Mouse (Mus musculus) forebrain, embryonic 11.5 days (tissue): ENCODE data around the gene Zfp386. TPM values are rescaled to one million over a fixed set of nuclear protein-coding genes. Genes with fewer than 3 reads are reported as not detected.

Source experiments
- ATAC-seq: fragments of 200-750 bp; cut with Nextera tagmentation; replicated peaks from 2 replicates; pipeline ENCODE4 v1.8.0; 2017; ENCODE audit warnings: moderate TSS enrichment; ENCODE audit not compliant: low FRiP score
- DNase-seq: peaks from one replicate; pipeline ENCODE4 v3.0.0-alpha.2; 2017; ENCODE audit warnings: low spot score
- H3K27ac ChIP-seq: fragments of 300-500 bp; sonication (generic); 2 replicates; pipeline ENCODE4 v1.5.1; 2014; ENCODE audit warnings: low read depth, low read length
- H3K27me3 ChIP-seq: fragments of 300-500 bp; sonication (generic); 2 replicates; pipeline ENCODE4 v1.6.1; 2014; ENCODE audit warnings: mild to moderate bottlenecking, low read length, mixed read lengths; ENCODE audit not compliant: control insufficient read depth, insufficient read depth
- H3K36me3 ChIP-seq: fragments of 300-500 bp; sonication (generic); 2 replicates; pipeline ENCODE4 v1.6.1; 2014; ENCODE audit warnings: mild to moderate bottlenecking, low read length, moderate library complexity, mixed read lengths; ENCODE audit not compliant: control insufficient read depth, insufficient read depth
- H3K4me1 ChIP-seq: fragments of 300-500 bp; sonication (generic); replicated peaks from 2 replicates; pipeline ENCODE4 v1.6.1; 2014; ENCODE audit warnings: low read length, mixed read lengths; ENCODE audit not compliant: control insufficient read depth, insufficient read depth
- H3K4me2 ChIP-seq: fragments of 300-500 bp; sonication (generic); 2 replicates; pipeline ENCODE4 v1.6.1; 2014; ENCODE audit warnings: low read depth, mild to moderate bottlenecking, low read length, moderate library complexity, mixed read lengths; ENCODE audit not compliant: severe bottlenecking
- H3K4me3 ChIP-seq: fragments of 300-500 bp; sonication (generic); 2 replicates; pipeline ENCODE4 v1.5.1; 2014; ENCODE audit warnings: low read depth, low read length
- H3K9ac ChIP-seq: fragments of 300-500 bp; sonication (generic); 2 replicates; pipeline ENCODE4 v1.6.1; 2014; ENCODE audit warnings: low read length
- H3K9me3 ChIP-seq: fragments of 300-500 bp; sonication (generic); 2 replicates; pipeline ENCODE4 v1.6.1; 2016; ENCODE audit warnings: low read length, mixed read lengths; ENCODE audit not compliant: control insufficient read depth
- WGBS: fragments of 180-500 bp; shearing (Covaris S2); extraction: QIAGEN DNeasy Blood & Tissue Kit; methylation state at CpG from one replicate; pipeline ENCODE4 v1.1.7; 2014; 5-methylcytosine and 5-hydroxymethylcytosine counted together
- polyA plus RNA-seq: library from polyadenylated mRNA; unstranded; fragments of >200 nt; fragmentation: Nextera tagmentation; extraction: Ambion mirVana; gene quantifications from 2 replicates; pipeline ENCODE4 v1.2.1, GENCODE M21; 2014

The Zfp386 gene
- polyA plus RNA-seq, 1 experiment from 2014 or later = 66.4 TPM

DNA sequence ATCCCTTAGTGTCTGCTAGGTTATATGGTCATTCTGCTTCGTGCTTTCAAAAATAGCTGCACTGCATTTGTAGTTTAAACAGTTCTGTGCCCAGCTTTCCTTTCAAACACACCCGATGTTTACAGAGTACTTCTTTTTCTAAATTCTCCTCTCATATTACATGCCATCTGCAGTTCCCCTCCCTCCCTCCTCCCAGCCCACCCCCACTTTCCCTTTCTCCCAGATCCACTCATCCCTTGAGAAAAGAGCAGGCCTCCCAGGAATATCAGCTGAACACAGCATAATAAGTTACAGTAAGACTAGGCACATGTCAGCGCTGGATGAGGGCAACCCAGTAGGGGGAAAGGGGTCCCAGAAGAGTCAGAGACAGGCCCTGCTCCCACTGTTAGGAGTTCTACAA, 1.7 kb downstream of the Zfp386 start:
- H3K36me3 ChIP-seq = peaks cover 2% of the 10 kb centered on the region
- H3K27me3 ChIP-seq = no peaks in the 10 kb centered on the region
- no peak overlapping the region for H3K9ac ChIP-seq
- 89% methylated on average over 3 of the region's 3 CpGs for WGBS
- no peak overlapping the region for H3K4me3 ChIP-seq
- peak overlapping the region; percentile 57; the same call in 1 of the 2 replicates for H3K4me2 ChIP-seq
- peaks cover 3% of the 10 kb centered on the region for H3K4me1 ChIP-seq
- no peaks in the 10 kb centered on the region; the same call in 1 of the 2 replicates for H3K9me3 ChIP-seq
- DNase-seq (no peak), ATAC-seq (no peak)
- H3K27ac ChIP-seq = no peak overlapping the region

- H3K27ac ChIP-seq = no peak overlapping the region
- no peak overlapping the region for H3K4me3 ChIP-seq
- ATAC-seq = no peak
- H3K4me1 ChIP-seq = peaks cover 3% of the 10 kb centered on the region
- peaks cover 7% of the 10 kb centered on the region for H3K36me3 ChIP-seq
- H3K27me3 ChIP-seq = no peaks in the 10 kb centered on the region
- no peak overlapping the region for H3K4me2 ChIP-seq
- no peaks in the 10 kb centered on the region; the same call in 1 of the 2 replicates for H3K9me3 ChIP-seq
- no peak for DNase-seq
- no peak overlapping the region for H3K9ac ChIP-seq
- WGBS = 87% methylated on average over 6 of the region's 6 CpGs
Measured at GRCm38 (mm10) chr12:116049701-116050100, 2.2 kb downstream of the Zfp386 start.

GRCm38 (mm10) chr12:116054342-116054741, 6.8 kb downstream of the Zfp386 start:
- 97% methylated on average over 8 of the region's 8 CpGs for WGBS
- Histone ChIP-seq H3K27me3 (no peaks in the 10 kb centered on the region), H3K27ac (no peak overlapping the region), H3K36me3 (peaks cover 38% of the 10 kb centered on the region), H3K4me1 (no peaks in the 10 kb centered on the region), H3K4me2 (no peak overlapping the region), H3K9ac (no peak overlapping the region), H3K4me3 (no peak overlapping the region), H3K9me3 (peaks cover 6% of the 10 kb centered on the region; the same call in 1 of the 2 replicates)
- ATAC-seq = no peak
- DNase-seq = no peak

GRCm38 (mm10) chr12:116056112-116056511, 8.6 kb downstream of the Zfp386 start:
- Histone ChIP-seq H3K9ac (no peak overlapping the region), H3K9me3 (peaks cover 14% of the 10 kb centered on the region), H3K27me3 (no peaks in the 10 kb centered on the region), H3K4me3 (no peak overlapping the region), H3K4me2 (no peak overlapping the region), H3K36me3 (peaks cover 54% of the 10 kb centered on the region), H3K4me1 (no peaks in the 10 kb centered on the region), H3K27ac (no peak overlapping the region)
- 95% methylated on average over 3 of the region's 3 CpGs for WGBS
- DNase-seq (no peak), ATAC-seq (no peak)

DNA sequence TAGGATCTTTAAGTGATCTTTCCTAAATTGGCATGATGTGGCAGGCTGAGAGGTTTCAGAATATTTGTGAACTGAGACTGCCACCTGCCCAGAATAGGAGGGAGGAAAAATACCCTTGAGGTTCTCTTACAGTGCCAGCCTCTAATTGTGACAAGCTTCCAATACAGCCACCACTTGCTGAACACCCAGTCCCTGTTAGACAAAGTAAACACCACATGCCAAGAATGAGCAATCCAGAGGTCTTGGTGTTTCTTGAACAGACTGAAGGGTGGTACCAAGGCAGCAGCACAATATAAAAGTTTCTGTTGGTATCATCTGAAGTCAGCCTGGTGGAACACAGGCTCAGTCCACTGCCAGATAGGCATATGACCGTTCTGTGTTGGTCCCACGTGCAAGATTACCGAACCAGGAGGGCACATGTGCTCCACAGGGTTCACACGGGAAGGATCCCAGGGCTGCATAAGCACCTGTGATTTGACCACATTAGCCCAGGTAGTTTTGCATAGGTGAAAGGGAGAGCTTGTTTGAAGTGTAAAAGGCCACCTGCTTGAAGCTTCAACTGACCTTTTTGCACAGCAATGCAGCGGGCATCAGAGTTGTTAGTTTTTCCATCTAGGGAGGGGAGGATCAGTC, 14.2 kb downstream of the Zfp386 start:
- H3K27ac ChIP-seq = no peak overlapping the region
- H3K4me1 ChIP-seq = no peaks in the 10 kb centered on the region
- 91% methylated on average over 5 of the region's 5 CpGs for WGBS
- H3K4me3 ChIP-seq = no peak overlapping the region
- H3K9ac ChIP-seq = no peak overlapping the region
- peak; percentile 6; the same call in 1 of the 2 replicates for ATAC-seq
- no peaks in the 10 kb centered on the region for H3K27me3 ChIP-seq
- H3K4me2 ChIP-seq = no peak overlapping the region
- H3K9me3 ChIP-seq = peaks cover 17% of the 10 kb centered on the region
- no peak for DNase-seq
- peaks cover 37% of the 10 kb centered on the region for H3K36me3 ChIP-seq

DNA sequence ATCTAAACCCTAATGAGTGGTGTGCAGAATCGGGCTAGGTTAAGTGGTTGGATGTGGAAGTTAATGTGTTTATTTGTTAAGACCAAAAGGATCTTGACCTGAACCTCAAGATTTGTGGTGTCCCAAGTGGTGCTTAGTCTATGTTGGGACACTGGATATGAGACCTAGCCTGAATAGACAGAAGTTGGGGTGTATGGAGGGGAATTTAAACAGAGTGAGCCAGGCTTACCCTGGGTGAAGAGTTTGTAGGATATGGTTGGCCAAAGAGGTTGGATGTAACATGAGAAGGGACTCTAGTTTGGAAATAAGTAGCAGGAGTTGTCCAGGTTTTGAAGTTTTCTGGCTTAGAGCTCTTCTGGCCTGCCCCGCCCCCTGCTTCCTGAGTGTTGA, 14.7 kb downstream of the Zfp386 start:
- Histone ChIP-seq H3K36me3 (peaks cover 32% of the 10 kb centered on the region), H3K4me1 (no peaks in the 10 kb centered on the region), H3K4me3 (no peak overlapping the region), H3K27ac (no peak overlapping the region), H3K9ac (no peak overlapping the region), H3K27me3 (no peaks in the 10 kb centered on the region), H3K4me2 (no peak overlapping the region), H3K9me3 (peaks cover 14% of the 10 kb centered on the region)
- WGBS = 96% methylated on average over 2 of the region's 2 CpGs
- DNase-seq (no peak), ATAC-seq (no peak; the same call in 1 of the 2 replicates)

DNA sequence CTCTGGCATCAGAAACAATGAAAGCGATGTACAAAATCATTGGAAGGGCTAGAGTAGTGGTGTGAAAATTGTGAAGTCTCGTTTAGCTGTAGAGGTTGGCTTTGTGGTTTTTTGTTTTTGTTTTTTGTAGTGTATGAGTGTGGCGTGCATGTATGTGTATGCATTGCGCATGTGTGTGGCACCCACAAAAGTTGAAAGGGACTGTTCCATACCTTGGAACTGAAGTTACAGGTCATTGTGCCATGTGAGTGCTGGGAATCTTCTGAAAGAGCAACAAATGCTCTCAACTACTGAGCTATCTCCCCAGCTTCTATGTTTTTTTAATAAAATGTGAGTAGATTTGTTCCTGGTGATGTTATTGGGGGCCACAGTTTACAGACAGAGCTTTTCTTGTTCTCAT, 15.5 kb downstream of the Zfp386 start:
- ATAC-seq (no peak), DNase-seq (no peak)
- H3K27ac ChIP-seq = no peak overlapping the region
- H3K27me3 ChIP-seq = no peaks in the 10 kb centered on the region
- H3K9ac ChIP-seq = no peak overlapping the region
- 97% methylated on average over 4 of the region's 4 CpGs for WGBS
- no peak overlapping the region for H3K4me3 ChIP-seq
- H3K9me3 ChIP-seq = peaks cover 14% of the 10 kb centered on the region
- peaks cover 29% of the 10 kb centered on the region for H3K36me3 ChIP-seq
- H3K4me2 ChIP-seq = no peak overlapping the region
- H3K4me1 ChIP-seq = no peaks in the 10 kb centered on the region

- 29% methylated on average over 3 of the region's 3 CpGs for WGBS
- no peaks in the 10 kb centered on the region for H3K4me1 ChIP-seq
- no peaks in the 10 kb centered on the region for H3K27me3 ChIP-seq
- peak; percentile 88 for ATAC-seq
- H3K9me3 ChIP-seq = no peaks in the 10 kb centered on the region
- no peak overlapping the region for H3K4me2 ChIP-seq
- no peaks in the 10 kb centered on the region for H3K36me3 ChIP-seq
- peak; percentile 67 for DNase-seq
- no peak overlapping the region for H3K27ac ChIP-seq
- H3K9ac ChIP-seq = no peak overlapping the region
- H3K4me3 ChIP-seq = no peak overlapping the region
Measured at GRCm38 (mm10) chr12:116071023-116071422, 23.5 kb downstream of the Zfp386 start.
